Mouse (Mus musculus): ENCODE results near the gene A930017K11Rik. TPM values are rescaled to one million over a fixed set of nuclear protein-coding genes. Genes with fewer than 3 reads are reported as not detected.

A930017K11Rik gene
- polyA plus RNA-seq, 1 experiment from 2014 or later = 0.19 TPM

DNA sequence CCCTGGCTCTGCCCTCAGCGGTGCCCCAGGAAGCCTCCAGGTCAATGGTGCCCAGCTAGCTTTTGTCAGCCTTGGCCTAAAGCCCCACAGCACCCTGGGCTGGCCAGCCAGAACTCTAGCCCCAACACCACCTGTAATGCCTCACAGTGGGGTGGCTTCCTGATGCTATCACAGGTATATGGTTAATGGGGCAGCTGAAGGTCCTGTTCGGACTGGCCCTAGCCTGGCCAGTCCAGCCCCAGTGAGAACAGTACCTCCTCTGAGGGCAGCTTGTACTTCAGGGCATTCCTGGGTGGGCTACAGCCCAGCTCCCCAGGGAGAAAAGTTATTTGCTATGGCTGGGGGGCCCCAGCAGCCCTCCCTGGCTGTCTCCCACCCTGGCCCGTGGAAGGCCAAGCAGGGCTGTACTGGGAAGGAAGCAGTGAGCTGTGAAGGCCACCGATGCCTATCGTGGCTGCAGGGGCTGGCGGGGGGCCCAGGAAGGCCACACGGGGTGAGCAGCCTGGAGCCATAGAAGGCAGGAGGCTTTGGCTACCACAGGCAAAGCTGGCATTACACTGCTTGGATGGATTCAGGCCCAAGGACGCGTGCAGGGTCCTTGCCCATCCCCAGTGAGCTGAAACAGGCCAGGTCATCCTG, 6.7 kb downstream of the A930017K11Rik start:
- H3K27ac ChIP-seq (ENCODE audit: low read depth, low read length) = no peak overlapping the region
- no peak for DNase-seq (ENCODE audit: low spot score)
- no peaks in the 10 kb centered on the region for H3K36me3 ChIP-seq (ENCODE audit: control insufficient read depth, insufficient read depth, low read length)
- H3K27me3 ChIP-seq (ENCODE audit: control insufficient read depth, insufficient read depth, low read length) = peaks cover 8% of the 10 kb centered on the region
- no peak overlapping the region for H3K4me3 ChIP-seq (ENCODE audit: low read depth, low read length)
- H3K4me2 ChIP-seq (replicated peaks; ENCODE audit: low read depth, low read length) = no peak overlapping the region
- WGBS = 62% methylated on average over 9 of the region's 9 CpGs
- peaks cover 2% of the 10 kb centered on the region for H3K4me1 ChIP-seq (replicated peaks; ENCODE audit: control insufficient read depth, insufficient read depth, low read length)
- no peak overlapping the region for H3K9ac ChIP-seq (ENCODE audit: low read depth, low read length)
- no peak for ATAC-seq (ENCODE audit: low FRiP score)
- no peaks in the 10 kb centered on the region for H3K9me3 ChIP-seq (ENCODE audit: control insufficient read depth, low read length)

DNA sequence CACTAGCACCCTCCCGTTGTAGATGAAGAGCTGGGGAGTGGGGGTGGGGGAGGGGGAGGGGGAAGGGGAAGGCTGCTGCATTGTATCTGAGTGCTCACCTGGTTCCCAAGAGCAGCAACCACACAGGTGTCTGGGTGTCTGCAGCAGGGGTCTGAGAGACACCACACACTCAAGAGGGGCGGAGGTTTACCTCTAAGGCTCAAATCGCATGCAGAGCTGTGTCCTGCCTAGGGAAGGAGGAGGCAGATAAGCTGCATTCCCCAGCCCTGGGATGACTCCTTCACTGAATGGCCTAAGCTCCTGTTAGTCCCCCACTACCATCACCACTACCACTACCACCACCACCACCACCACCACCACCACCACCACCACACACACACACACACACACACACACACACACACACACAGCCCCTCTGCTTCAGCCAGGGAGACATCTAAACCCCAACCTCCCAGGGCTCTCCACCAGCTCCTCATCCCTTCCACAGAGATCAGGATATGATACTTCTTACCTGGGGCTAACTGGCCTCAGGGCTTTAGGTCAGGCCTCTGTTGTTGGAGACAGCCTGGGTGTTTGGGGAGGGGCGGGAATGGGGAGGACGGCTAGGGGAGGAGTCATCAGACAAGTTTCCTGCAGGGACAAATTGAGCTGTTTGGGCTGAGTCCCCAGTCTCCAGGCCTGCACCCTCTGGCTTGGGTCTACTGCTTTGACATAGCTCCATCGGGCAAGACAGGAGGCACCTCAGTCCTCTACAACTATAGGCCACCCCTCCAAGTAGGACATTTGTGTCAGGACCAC, 7.8 kb downstream of the A930017K11Rik start, which contains the start of the genes Pigq and Nhlrc4:
TSS of gene Pigq (minus strand) at position 571 of the 798 bp plus-strand sequence.
TSS of gene Nhlrc4 (minus strand) at position 596 of the 798 bp plus-strand sequence.
- no peak within 1 kb of the TSS for H3K9ac ChIP-seq (ENCODE audit: low read depth, low read length)
- no peaks in the 10 kb centered on the region for H3K9me3 ChIP-seq (ENCODE audit: control insufficient read depth, low read length)
- WGBS = 52% methylated on average over 6 of the region's 6 CpGs
- H3K4me3 ChIP-seq (ENCODE audit: low read depth, low read length) = no peak within 1 kb of the TSS
- H3K4me1 ChIP-seq (replicated peaks; ENCODE audit: control insufficient read depth, insufficient read depth, low read length) = peaks cover 4% of the 10 kb centered on the region
- DNase-seq (ENCODE audit: low spot score) = no peak
- H3K36me3 ChIP-seq (ENCODE audit: control insufficient read depth, insufficient read depth, low read length) = no peaks in the 10 kb centered on the region
- no peak for ATAC-seq (ENCODE audit: low FRiP score)
- no peaks in the 10 kb centered on the region for H3K27me3 ChIP-seq (ENCODE audit: control insufficient read depth, insufficient read depth, low read length)
- no peak within 1 kb of the TSS for H3K27ac ChIP-seq (ENCODE audit: low read depth, low read length)
- no peak within 1 kb of the TSS for H3K4me2 ChIP-seq (replicated peaks; ENCODE audit: low read depth, low read length)

- DNase-seq (ENCODE audit: low spot score) = no peak
- Histone ChIP-seq H3K9me3 (ENCODE audit: control insufficient read depth, low read length) (no peaks in the 10 kb centered on the region), H3K9ac (ENCODE audit: low read depth, low read length) (no peak overlapping the region), H3K4me1 (replicated peaks; ENCODE audit: control insufficient read depth, insufficient read depth, low read length) (peaks cover 4% of the 10 kb centered on the region), H3K4me3 (ENCODE audit: low read depth, low read length) (no peak overlapping the region), H3K36me3 (ENCODE audit: control insufficient read depth, insufficient read depth, low read length) (no peaks in the 10 kb centered on the region), H3K27ac (ENCODE audit: low read depth, low read length) (no peak overlapping the region), H3K4me2 (replicated peaks; ENCODE audit: low read depth, low read length) (no peak overlapping the region), H3K27me3 (ENCODE audit: control insufficient read depth, insufficient read depth, low read length) (no peaks in the 10 kb centered on the region)
- 78% methylated on average over 9 of the region's 9 CpGs for WGBS
- ATAC-seq (ENCODE audit: low FRiP score) = no peak
Measured at GRCm38 (mm10) chr17:25943769-25944168, 8.6 kb downstream of the A930017K11Rik start.

DNA sequence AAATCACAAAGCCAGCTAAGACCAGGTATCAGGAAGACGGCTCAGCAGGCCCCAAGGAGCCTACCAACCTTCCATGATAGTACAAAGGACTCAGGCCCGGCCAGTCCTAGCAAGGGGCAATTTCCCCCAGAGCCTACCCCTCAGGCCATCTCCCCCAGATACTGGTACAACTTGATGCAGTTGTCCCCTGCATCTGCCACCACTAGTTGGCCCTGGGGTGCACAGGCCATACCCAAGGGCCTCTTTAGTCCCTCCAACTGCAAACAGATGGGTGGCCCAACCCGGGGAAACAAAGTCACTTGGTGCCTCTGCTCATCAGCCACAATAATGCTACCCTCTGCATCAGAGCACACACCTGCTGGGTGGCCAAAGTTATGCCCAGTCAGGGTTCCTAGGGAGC, 9.1 kb downstream of the A930017K11Rik start:
- H3K4me1 ChIP-seq (replicated peaks; ENCODE audit: control insufficient read depth, insufficient read depth, low read length) = peaks cover 4% of the 10 kb centered on the region
- H3K4me3 ChIP-seq (ENCODE audit: low read depth, low read length) = no peak overlapping the region
- 87% methylated on average over 3 of the region's 3 CpGs for WGBS
- no peak overlapping the region; the same call in 1 of the 2 replicates for H3K27ac ChIP-seq (ENCODE audit: low read depth, low read length)
- no peaks in the 10 kb centered on the region for H3K9me3 ChIP-seq (ENCODE audit: control insufficient read depth, low read length)
- no peak overlapping the region for H3K9ac ChIP-seq (ENCODE audit: low read depth, low read length)
- no peaks in the 10 kb centered on the region for H3K36me3 ChIP-seq (ENCODE audit: control insufficient read depth, insufficient read depth, low read length)
- no peak for ATAC-seq (ENCODE audit: low FRiP score)
- H3K4me2 ChIP-seq (replicated peaks; ENCODE audit: low read depth, low read length) = no peak overlapping the region
- DNase-seq (ENCODE audit: low spot score) = no peak
- H3K27me3 ChIP-seq (ENCODE audit: control insufficient read depth, insufficient read depth, low read length) = no peaks in the 10 kb centered on the region

DNA sequence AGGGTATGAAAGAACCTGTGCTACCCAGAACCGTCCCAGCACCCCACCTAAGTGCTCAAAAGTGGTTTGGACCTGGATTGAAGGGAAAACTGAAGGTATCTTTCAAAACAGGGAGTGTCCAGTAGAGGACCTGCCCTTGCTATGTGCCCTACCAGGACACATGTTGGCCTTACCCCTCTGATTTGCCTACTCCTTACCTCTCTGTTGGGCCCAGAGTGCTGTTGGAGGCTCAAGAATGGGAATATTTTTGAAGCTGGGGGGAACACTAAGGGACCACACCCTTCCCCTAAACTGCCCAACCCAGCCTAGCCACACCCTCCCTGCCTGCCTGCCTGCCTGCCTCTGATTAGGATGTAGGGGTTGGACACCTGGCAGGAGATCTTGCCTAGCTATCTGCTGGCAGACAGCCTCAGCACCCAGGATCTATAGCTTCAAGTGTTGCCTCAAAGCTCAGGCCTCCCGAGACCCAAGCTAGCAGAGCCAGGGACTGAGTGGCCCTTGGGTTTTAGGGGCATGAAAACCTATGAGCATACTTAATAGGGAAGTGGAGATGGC, 9.7 kb downstream of the A930017K11Rik start:
- no peak overlapping the region; the same call in 1 of the 2 replicates for H3K27ac ChIP-seq (ENCODE audit: low read depth, low read length)
- 83% methylated on average over 2 of the region's 2 CpGs for WGBS

GRCm38 (mm10) chr17:25941511-25942241, 10.7 kb downstream of the A930017K11Rik start:
- WGBS = 3% methylated on average over 54 of the region's 54 CpGs
- ATAC-seq (ENCODE audit: low FRiP score) = peak; percentile 66

More for the DNA sequence above, 9.7 kb downstream of the A930017K11Rik start:
- H3K36me3 ChIP-seq (ENCODE audit: control insufficient read depth, insufficient read depth, low read length) = no peaks in the 10 kb centered on the region
- H3K4me3 ChIP-seq (ENCODE audit: low read depth, low read length) = peak overlapping the region; percentile 13; the same call in 1 of the 2 replicates
- H3K4me1 ChIP-seq (replicated peaks; ENCODE audit: control insufficient read depth, insufficient read depth, low read length) = peaks cover 4% of the 10 kb centered on the region
- ATAC-seq (ENCODE audit: low FRiP score) = no peak
- H3K4me2 ChIP-seq (replicated peaks; ENCODE audit: low read depth, low read length) = no peak overlapping the region
- DNase-seq (ENCODE audit: low spot score) = no peak
- no peaks in the 10 kb centered on the region for H3K27me3 ChIP-seq (ENCODE audit: control insufficient read depth, insufficient read depth, low read length)
- no peak overlapping the region for H3K9ac ChIP-seq (ENCODE audit: low read depth, low read length)
- H3K9me3 ChIP-seq (ENCODE audit: control insufficient read depth, low read length) = no peaks in the 10 kb centered on the region

GRCm38 (mm10) chr17:25934526-25934925, 17.8 kb downstream of the A930017K11Rik start:
- Histone ChIP-seq H3K4me2 (replicated peaks; ENCODE audit: low read depth, low read length) (no peak overlapping the region), H3K36me3 (ENCODE audit: control insufficient read depth, insufficient read depth, low read length) (peaks cover 8% of the 10 kb centered on the region; the same call in 1 of the 2 replicates), H3K27ac (ENCODE audit: low read depth, low read length) (no peak overlapping the region), H3K9ac (ENCODE audit: low read depth, low read length) (no peak overlapping the region), H3K9me3 (ENCODE audit: control insufficient read depth, low read length) (no peaks in the 10 kb centered on the region), H3K27me3 (ENCODE audit: control insufficient read depth, insufficient read depth, low read length) (no peaks in the 10 kb centered on the region), H3K4me1 (replicated peaks; ENCODE audit: control insufficient read depth, insufficient read depth, low read length) (no peaks in the 10 kb centered on the region), H3K4me3 (ENCODE audit: low read depth, low read length) (no peak overlapping the region)
- 78% methylated on average over 1 of the region's 1 CpGs for WGBS
- ATAC-seq (ENCODE audit: low FRiP score) = no peak
- no peak for DNase-seq (ENCODE audit: low spot score)

More at GRCm38 (mm10) chr17:25941511-25942241, 10.7 kb downstream of the A930017K11Rik start:
- peaks cover 4% of the 10 kb centered on the region for H3K4me1 ChIP-seq (replicated peaks; ENCODE audit: control insufficient read depth, insufficient read depth, low read length)
- 0 out of 2 replicates have a peak, but pooled peaks cover 1% of the 10 kb centered on the region for H3K36me3 ChIP-seq (ENCODE audit: control insufficient read depth, insufficient read depth, low read length)
- H3K27ac ChIP-seq (ENCODE audit: low read depth, low read length) = peak overlapping the region; percentile 75
- H3K9me3 ChIP-seq (ENCODE audit: control insufficient read depth, low read length) = no peaks in the 10 kb centered on the region
- DNase-seq (ENCODE audit: low spot score) = peak; percentile 83
- peak overlapping the region; percentile 76 for H3K4me3 ChIP-seq (ENCODE audit: low read depth, low read length)
- peak overlapping the region; percentile 95 for H3K9ac ChIP-seq (ENCODE audit: low read depth, low read length)
- H3K4me2 ChIP-seq (replicated peaks; ENCODE audit: low read depth, low read length) = peak overlapping the region; percentile 72
- H3K27me3 ChIP-seq (ENCODE audit: control insufficient read depth, insufficient read depth, low read length) = no peaks in the 10 kb centered on the region

GRCm38 (mm10) chr17:25925348-25925747, 27.0 kb downstream of the A930017K11Rik start:
- no peaks in the 10 kb centered on the region for H3K27me3 ChIP-seq (ENCODE audit: control insufficient read depth, insufficient read depth, low read length)
- H3K4me1 ChIP-seq (replicated peaks; ENCODE audit: control insufficient read depth, insufficient read depth, low read length) = 0 out of 2 replicates have a peak, but pooled peaks cover 2% of the 10 kb centered on the region
- H3K27ac ChIP-seq (ENCODE audit: low read depth, low read length) = no peak overlapping the region
- H3K36me3 ChIP-seq (ENCODE audit: control insufficient read depth, insufficient read depth, low read length) = 0 out of 2 replicates have a peak, but pooled peaks cover 2% of the 10 kb centered on the region
- DNase-seq (ENCODE audit: low spot score) (no peak), ATAC-seq (ENCODE audit: low FRiP score) (no peak)
- H3K4me3 ChIP-seq (ENCODE audit: low read depth, low read length) = no peak overlapping the region
- H3K9ac ChIP-seq (ENCODE audit: low read depth, low read length) = no peak overlapping the region
- H3K4me2 ChIP-seq (replicated peaks; ENCODE audit: low read depth, low read length) = no peak overlapping the region
- H3K9me3 ChIP-seq (ENCODE audit: control insufficient read depth, low read length) = no peaks in the 10 kb centered on the region
- WGBS = 82% methylated on average over 2 of the region's 2 CpGs
